Mouse (Mus musculus) G1E (cell line): ENCODE data around the gene Mydgf. TPM values are rescaled to one million over a fixed set of nuclear protein-coding genes. Genes with fewer than 3 reads are reported as not detected.

Experiments used
- ATAC-seq: 2 replicates; pipeline ENCODE4 v1.8.0; 2016; ENCODE audit warnings: mild to moderate bottlenecking; ENCODE audit not compliant: insufficient number of reproducible peaks, poor library complexity, low FRiP score, severe bottlenecking; ENCODE audit errors: extremely low read depth
- DNase-seq: peaks from one replicate; pipeline ENCODE4 v3.0.0; 2012; ENCODE audit warnings: low spot score
- H3K27me3 ChIP-seq: 2 replicates; pipeline ENCODE4 v1.6.1; 2012; ENCODE audit warnings: mild to moderate bottlenecking, low read length, inconsistent platforms; ENCODE audit not compliant: insufficient read depth
- H3K36me3 ChIP-seq: replicated peaks from 2 replicates; pipeline ENCODE3; 2012; ENCODE audit warnings: mild to moderate bottlenecking, inconsistent platforms
- H3K4me1 ChIP-seq: 2 replicates; pipeline ENCODE4 v1.6.1; 2012; ENCODE audit warnings: low read depth, low read length, inconsistent platforms, mixed read lengths; ENCODE audit not compliant: insufficient read depth
- H3K4me3 ChIP-seq: 2 replicates; pipeline ENCODE4 v1.5.1; 2012; ENCODE audit warnings: low read depth, mild to moderate bottlenecking, inconsistent platforms, low read length, moderate library complexity, mixed read lengths
- H3K9me3 ChIP-seq: replicated peaks from 2 replicates; pipeline ENCODE4 v1.6.1; 2012; ENCODE audit warnings: inconsistent platforms
- CTCF ChIP-seq: IDR thresholded peaks from 2 replicates; pipeline ENCODE4 v1.5.1; 2012; ENCODE audit warnings: low read depth, low read length, inconsistent platforms, mixed read lengths
- GATA1 ChIP-seq: IDR thresholded peaks from 2 replicates; pipeline ENCODE4 v1.6.1; 2012; ENCODE audit warnings: borderline replicate concordance, low read length, inconsistent platforms, mixed read lengths
- GATA2 ChIP-seq: IDR thresholded peaks from 2 replicates; pipeline ENCODE4 v1.6.1; 2012; ENCODE audit warnings: low read depth, low read length, inconsistent platforms, borderline replicate concordance
- POLR2AphosphoS5 ChIP-seq: IDR thresholded peaks from 2 replicates; pipeline ENCODE4 v1.6.1; 2012; ENCODE audit warnings: low read depth, low read length, inconsistent platforms; ENCODE audit not compliant: insufficient replicate concordance
- TAL1 ChIP-seq: conservative IDR thresholded peaks from 2 replicates; pipeline ENCODE4 v1.6.1; 2012; ENCODE audit warnings: low read depth, low read length, inconsistent platforms, mixed read lengths
- polyA plus RNA-seq: library from polyadenylated mRNA; stranded (reverse); fragments of >175 nt; gene quantifications from 2 replicates; pipeline ENCODE4 v1.2.3, GENCODE M21; 2012
- total RNA-seq, 2 experiments: library from RNA; stranded (forward) in 1 of 2; stranded (reverse) in 1 of 2; fragments of 200-1000 nt in 1 of 2; fragments of >200 nt in 1 of 2; fragmentation: Nextera tagmentation in 1 of 2; gene quantifications; 2 replicates each; pipeline ENCODE4 v1.2.3; 2014 to 2017

The Mydgf gene
- total and polyA plus RNA-seq, 3 experiments = 19.9 to 36.6 (median 32.3) TPM

GRCm38 (mm10) chr17:56219251-56219650 is 35.5 kb upstream of the Mydgf start:
- ATAC-seq (no peak), DNase-seq (no peak)
- H3K4me1 ChIP-seq = peaks cover 35% of the 10 kb centered on the region
- peak overlapping the region; percentile 91 for H3K4me3 ChIP-seq
- H3K9me3 ChIP-seq = no peaks in the 10 kb centered on the region
- H3K27me3 ChIP-seq = peaks cover 4% of the 10 kb centered on the region
- TF ChIP-seq GATA1 (no peak), TAL1 (no peak), GATA2 (no peak), POLR2AphosphoS5 (no peak), CTCF (no peak)
- H3K36me3 ChIP-seq = peaks cover 34% of the 10 kb centered on the region

DNA sequence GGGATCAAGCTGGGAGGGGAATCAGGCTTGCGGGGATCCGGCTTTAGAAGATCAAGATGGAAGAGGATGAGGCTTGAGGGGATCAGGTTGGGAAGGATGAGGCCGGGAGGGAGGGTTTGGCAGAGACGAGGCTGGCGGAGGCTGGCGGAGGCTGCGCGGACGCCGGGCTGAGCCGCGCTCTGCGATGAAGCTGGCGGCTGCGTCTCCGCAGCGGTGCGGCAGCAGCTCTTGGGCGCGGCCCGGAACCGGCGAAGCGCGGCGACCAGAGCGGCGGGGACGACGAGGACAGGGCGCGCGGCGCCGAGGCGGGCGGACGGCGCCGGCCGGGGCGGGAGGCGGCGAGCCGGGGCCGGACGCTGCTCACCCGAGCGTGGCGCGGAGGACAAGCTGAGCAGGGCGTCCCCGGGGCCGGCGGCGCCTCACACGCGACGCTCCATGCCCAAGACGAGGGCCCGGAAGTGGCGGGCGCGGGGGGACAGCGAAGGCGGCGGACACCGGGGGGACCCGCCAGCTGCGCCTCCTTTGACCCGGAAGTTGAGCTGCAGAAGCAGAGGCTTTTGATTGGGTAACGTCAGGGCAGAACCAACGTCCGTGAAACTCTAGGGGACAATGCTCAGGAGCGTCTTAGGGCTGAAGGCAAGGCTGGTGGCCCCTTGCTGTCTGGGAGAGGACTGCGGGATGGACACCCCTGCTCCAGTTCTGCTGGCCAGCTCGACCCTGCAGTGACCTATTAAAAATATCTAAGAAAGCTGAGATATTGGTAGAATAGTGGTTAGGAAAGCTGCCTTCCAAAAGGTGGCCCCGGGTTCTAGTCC is 34.9 kb upstream of the Mydgf start, which contains the start of gene Dpp9:
Dpp9 (minus strand) TSS at position 529 of the 815 bp plus-strand sequence.
- Histone ChIP-seq H3K36me3 (peaks cover 39% of the 10 kb centered on the region), H3K9me3 (no peaks in the 10 kb centered on the region), H3K4me1 (peaks cover 35% of the 10 kb centered on the region), H3K27me3 (peaks cover 4% of the 10 kb centered on the region), H3K4me3 (peak within 1 kb of the TSS; percentile 91)
- ATAC-seq = peak; percentile 100
- DNase-seq = peak; percentile 99
- no peak for TF ChIP-seq GATA2
- no peak for TF ChIP-seq GATA1
- no peak for TF ChIP-seq CTCF
- TF ChIP-seq POLR2AphosphoS5 = no peak
- no peak for TF ChIP-seq TAL1

DNA sequence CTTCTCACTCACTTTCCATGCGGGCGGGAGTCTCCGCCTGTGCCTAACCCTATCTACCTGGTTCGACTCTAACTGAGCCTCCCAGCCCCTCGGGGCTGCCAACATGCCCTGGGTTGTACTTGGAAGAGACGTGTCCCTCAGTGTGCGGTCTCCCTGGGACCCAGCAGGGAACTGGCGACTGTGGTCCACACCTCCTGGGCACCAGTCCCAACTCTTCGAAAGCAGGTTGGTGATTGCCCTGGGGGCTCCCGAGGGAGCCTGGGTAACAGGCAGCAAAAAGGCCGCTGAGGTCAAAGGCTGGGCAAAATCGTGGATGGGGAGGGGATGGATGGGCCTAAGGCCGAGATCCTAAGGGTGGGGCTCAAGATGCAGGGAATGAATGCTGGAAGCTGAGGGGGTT is 34.0 kb upstream of the Mydgf start:
- peaks cover 2% of the 10 kb centered on the region for H3K27me3 ChIP-seq
- H3K9me3 ChIP-seq = no peaks in the 10 kb centered on the region
- ATAC-seq (no peak), DNase-seq (no peak)
- peaks cover 46% of the 10 kb centered on the region for H3K36me3 ChIP-seq
- peak overlapping the region; percentile 91 for H3K4me3 ChIP-seq
- H3K4me1 ChIP-seq = peaks cover 37% of the 10 kb centered on the region
- TF ChIP-seq TAL1 (no peak), POLR2AphosphoS5 (no peak), GATA1 (no peak), CTCF (no peak), GATA2 (no peak)

DNA sequence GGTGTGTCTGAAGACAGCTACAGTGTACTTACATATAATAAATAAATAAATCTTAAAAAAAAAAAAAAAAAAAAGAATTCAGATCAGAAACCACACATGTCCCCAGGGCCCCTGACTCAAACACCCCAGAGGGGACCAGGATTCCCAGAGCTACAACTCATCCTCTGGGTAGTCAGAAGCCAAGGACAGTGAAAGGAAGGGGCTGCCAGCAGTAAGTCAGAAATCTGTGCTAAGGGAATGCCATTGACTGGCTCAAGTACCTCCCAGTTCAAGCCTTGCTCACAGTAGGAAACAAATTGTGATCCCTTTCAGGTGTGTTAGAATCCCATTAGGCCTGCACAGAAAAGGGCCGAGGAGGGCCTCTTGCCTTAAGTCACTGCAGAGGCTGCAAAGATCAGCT is 30.5 kb upstream of the Mydgf start:
- DNase-seq (no peak), ATAC-seq (no peak)
- TF ChIP-seq GATA1 = no peak
- no peak for TF ChIP-seq GATA2
- TF ChIP-seq POLR2AphosphoS5 = no peak
- no peak for TF ChIP-seq CTCF
- no peak for TF ChIP-seq TAL1
- Histone ChIP-seq H3K36me3 (peaks cover 80% of the 10 kb centered on the region), H3K4me3 (no peak overlapping the region), H3K4me1 (peaks cover 29% of the 10 kb centered on the region), H3K9me3 (no peaks in the 10 kb centered on the region), H3K27me3 (no peaks in the 10 kb centered on the region)

DNA sequence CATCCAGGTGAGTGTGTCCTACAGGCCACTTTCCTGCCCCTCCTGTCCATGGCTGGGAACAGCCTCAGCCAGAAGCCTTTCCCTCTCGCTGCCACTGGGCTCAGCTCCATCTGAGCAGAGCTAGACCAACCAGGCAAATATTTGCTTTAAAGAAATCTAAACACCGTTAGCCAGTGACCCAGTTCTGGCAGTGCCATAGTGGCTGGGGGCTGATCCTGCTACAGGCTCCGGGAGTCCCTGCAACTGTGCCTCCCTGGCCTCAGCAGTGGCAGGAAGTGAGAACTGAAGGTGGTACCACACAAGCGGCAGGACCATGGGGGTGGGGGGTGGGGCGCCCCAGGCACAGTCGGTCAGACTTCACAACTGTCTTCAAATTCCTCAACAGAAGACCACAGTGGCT is 29.0 kb upstream of the Mydgf start:
- DNase-seq (no peak), ATAC-seq (no peak)
- TF ChIP-seq POLR2AphosphoS5 (no peak), GATA2 (no peak), CTCF (no peak), TAL1 (no peak), GATA1 (no peak)
- Histone ChIP-seq H3K27me3 (no peaks in the 10 kb centered on the region), H3K4me3 (no peak overlapping the region), H3K9me3 (no peaks in the 10 kb centered on the region), H3K4me1 (peaks cover 17% of the 10 kb centered on the region), H3K36me3 (peaks cover 94% of the 10 kb centered on the region)

- DNase-seq (no peak), ATAC-seq (no peak)
- Histone ChIP-seq H3K4me3 (no peak overlapping the region), H3K9me3 (no peaks in the 10 kb centered on the region), H3K27me3 (no peaks in the 10 kb centered on the region), H3K4me1 (peaks cover 3% of the 10 kb centered on the region; the same call in 1 of the 2 replicates), H3K36me3 (peaks cover 94% of the 10 kb centered on the region)
- no peak for TF ChIP-seq GATA2
- no peak for TF ChIP-seq GATA1
- TF ChIP-seq POLR2AphosphoS5 = no peak
- TF ChIP-seq TAL1 = no peak
- no peak for TF ChIP-seq CTCF
These were observed 27.4 kb upstream of the Mydgf start for GRCm38 (mm10) chr17:56211090-56211489.
